Mouse (Mus musculus) G1E (cell line): ENCODE data around the gene Gmps.

ENCODE experiments used
- CTCF ChIP-seq: IDR thresholded peaks from 2 replicates; pipeline ENCODE4 v1.5.1; 2012; ENCODE audit warnings: low read depth, low read length, inconsistent platforms, mixed read lengths
- TAL1 ChIP-seq: conservative IDR thresholded peaks from 2 replicates; pipeline ENCODE4 v1.6.1; 2012; ENCODE audit warnings: low read depth, low read length, inconsistent platforms, mixed read lengths

DNA sequence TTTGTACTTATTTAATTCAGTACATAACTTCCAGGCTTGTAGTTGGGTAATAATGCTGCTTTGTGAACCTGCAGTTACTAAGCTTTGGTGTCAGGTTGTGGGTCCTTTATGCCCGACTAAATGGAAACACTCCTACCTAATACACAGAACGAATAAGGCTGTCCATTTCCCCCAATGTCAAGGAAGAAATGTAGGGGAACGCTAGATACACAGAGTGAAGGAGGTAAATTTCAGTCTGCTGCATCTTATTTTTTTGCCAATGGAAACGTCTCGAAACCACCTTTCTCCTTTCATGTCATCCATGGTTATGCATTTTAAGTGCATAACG, 11.0 kb upstream of the Gmps start:
- TF ChIP-seq CTCF (no peak), TAL1 (no peak)
